Mouse (Mus musculus) spleen, adult 2 months (tissue): ENCODE data around the gene Abcc3.
A peak's percentile ranks its signal among the peaks of the same experiment; 100 is the strongest.

ENCODE experiments used
- CTCF ChIP-seq: fragments of 200-500 bp; IDR thresholded peaks from 2 replicates; pipeline ENCODE4 v1.5.1; 2011; ENCODE audit warnings: mild to moderate bottlenecking, inconsistent platforms; ENCODE audit not compliant: insufficient read depth, insufficient read length, insufficient replicate concordance; ENCODE audit errors: extremely low read depth
- POLR2A ChIP-seq: fragments of 200-500 bp; IDR thresholded peaks from 2 replicates; pipeline ENCODE4 v1.6.1; 2011; ENCODE audit warnings: low read depth, low read length, inconsistent platforms

DNA sequence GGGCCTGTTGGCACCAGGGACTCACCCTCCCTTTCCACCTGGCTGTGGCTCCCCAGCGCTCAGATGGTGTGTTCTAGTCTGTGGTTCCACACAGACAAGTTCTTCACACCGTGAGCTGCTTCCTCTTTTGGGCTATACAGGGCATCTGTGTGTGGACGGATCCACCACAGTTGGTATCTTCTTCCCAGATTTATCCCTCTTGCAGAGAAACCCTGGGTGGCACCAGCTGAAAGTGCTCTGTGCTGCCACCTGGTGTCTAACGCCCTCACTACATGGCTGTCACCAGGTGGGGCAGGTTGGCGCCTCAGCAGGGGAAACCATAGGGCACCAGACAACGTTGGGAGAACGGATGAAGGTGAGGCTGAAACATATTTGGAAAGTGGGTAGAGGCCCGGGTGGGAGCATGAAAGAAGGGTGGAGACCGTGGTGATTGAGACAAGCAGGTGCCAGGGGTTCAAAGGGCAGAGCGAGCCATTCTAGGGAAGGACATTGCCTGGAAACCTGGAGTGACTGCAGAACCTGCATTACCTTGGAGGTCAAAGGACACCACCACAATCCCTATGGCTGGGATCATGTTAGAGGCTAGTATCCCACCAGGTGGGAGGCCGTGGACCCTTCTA is 12.0 kb upstream of the Abcc3 start:
- TF ChIP-seq POLR2A (no peak), CTCF (peak; percentile 93)
